Mouse (Mus musculus): ENCODE data around the gene Plcl1. TPM values are rescaled to one million over a fixed set of nuclear protein-coding genes. Genes with fewer than 3 reads are reported as not detected.

Gene Plcl1
- total RNA-seq, 2 experiments from 2014 or later: 5.2 to 6.0 TPM

DNA sequence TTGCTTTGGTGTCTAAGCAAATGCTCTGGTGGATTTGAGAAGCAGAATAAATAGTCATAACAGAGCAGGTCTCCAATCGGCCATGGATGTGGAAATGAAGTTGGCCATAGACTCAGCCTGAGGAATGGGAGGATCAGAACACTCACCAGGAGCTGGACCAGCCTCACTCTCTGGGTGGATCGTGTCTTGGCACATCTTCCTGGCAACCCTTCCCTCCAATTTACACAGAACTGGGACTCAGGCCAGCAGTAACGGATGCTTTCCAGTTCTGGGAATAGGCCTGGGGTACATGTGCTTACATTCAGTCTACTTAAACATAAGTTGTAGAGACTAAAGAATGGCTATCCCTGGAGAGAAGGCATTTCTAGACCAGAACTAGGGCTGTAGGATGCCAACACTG is 336.2 kb downstream of the Plcl1 start:
- intact Hi-C loops (cut with DNase I; ENCODE audit: low total_unique reads): no loop called here
- DNase-seq: no peak

DNA sequence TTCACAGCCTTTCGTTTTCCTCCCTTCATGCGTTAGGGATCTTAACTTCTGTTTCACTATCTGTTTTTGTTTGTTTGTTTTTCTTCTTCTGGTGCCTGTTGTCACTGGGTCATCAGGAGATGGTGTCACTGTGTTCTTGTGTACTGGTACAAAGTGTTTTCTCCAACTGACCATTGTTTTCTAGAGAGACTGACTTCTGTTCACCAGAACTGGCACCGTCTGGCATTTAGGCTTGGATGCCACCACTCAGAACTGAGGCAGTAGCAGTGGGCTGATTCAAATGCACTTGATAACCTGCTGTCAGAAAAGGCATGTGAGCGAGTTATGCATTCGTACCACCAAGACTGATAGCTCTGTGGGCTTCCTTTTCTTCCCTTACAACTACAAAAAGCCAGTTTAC is 342.8 kb downstream of the Plcl1 start:
- intact Hi-C loops (cut with DNase I; ENCODE audit: low total_unique reads): no loop called here
- DNase-seq: no peak

DNA sequence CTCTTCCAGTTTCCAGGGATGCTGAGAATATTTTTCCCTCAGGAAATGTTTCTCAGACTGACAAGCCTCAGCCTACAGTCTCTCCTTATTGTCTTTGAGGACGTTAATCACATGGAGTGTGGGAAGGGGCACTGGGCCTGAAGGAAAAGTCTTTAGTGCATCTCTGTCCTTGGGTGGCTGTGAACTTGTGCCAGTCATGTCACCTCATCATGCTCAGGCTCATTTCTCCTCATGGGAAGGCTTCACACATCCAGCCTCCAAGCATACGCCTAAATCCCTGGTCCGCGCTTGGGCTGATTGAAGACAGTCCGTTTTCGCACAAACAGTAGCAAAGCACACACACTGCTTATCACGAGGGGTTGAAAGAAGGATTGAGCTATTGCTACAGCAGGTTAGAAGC is 344.0 kb downstream of the Plcl1 start:
- DNase-seq: no peak
- intact Hi-C loops (cut with DNase I; ENCODE audit: low total_unique reads): no loop called here

DNA sequence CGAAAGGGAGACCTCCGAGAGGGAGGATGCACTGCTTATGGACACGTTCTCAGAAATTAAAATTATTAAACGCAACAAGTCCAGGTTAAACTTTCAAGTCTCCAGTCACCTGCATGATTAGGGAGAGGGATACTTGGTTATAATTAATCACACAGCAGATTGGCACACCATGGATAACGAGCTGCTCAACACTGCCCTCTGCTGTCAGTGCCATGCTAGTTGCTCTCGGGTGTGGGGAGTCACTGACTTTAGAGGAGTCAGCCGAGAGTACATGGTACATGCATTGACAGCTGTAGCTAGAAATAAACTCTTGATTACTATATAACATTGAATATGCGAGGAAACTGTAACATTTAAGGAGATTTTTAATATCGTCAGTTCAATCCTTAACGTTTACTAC is 350.0 kb downstream of the Plcl1 start:
- DNase-seq: peak; percentile 12
- intact Hi-C loops (cut with DNase I; ENCODE audit: low total_unique reads): no loop called here

DNA sequence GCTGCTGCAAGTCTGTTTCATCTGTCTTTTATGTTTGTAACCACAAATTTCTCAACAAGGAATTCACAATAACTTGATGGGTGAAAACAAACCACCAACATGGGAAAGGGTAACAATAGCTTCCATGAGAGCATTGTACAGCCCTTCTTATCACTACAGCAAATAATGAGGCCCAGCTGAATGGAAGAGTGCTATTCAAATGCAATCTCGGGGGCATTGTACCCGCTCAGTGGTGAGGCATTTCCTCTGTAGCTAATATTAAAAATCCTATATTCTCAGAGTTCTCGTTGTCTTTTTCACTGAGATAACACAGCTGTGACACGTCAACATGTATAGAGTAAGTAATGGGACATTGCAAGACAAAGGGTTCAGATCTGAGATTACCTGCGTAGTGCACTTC is 356.6 kb downstream of the Plcl1 start:
- no peak for DNase-seq
- intact Hi-C loops (cut with DNase I; ENCODE audit: low total_unique reads): no loop called here

DNA sequence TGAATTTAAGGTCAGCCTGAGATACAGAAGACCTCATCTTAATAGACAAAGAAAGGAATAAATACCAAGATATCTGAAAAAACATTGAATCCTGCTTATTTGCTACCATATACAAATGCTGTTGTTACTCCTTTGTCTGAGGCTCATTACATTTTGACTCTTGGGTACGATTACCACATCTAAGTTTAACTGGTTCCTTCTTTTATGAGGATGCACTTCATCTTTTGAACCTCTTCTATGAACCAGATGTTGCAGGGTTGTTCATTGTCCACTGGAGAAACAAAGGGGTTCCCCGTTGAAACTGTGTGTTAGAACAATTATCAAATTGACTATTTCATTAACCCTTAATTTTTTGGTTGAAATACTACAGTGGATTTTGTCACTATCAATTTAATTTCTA is 357.4 kb downstream of the Plcl1 start:
- intact Hi-C loops (cut with DNase I; ENCODE audit: low total_unique reads): no loop called here

DNA sequence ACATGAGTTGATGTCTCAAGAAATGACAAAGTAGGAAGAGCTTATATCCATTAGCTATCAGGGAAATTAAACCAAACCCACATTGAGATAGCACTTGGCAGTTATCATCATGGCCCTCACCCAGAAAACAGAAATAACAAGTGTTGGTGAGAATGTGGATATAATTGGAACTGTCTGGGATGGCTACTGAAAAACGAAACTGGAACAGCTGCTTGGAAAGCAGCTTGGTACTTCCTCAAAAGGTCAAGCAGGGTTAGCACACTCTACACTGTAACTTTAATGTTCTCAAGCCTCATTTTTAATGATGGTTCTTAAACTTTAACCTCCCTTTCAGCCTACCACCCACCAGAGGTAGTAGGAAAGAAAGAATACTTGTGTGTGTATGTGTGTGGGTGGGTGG is 361.0 kb downstream of the Plcl1 start:
- DNase-seq: peak; percentile 14
- intact Hi-C loops (cut with DNase I; ENCODE audit: low total_unique reads): no loop called here

More for the DNA sequence above, 357.4 kb downstream of the Plcl1 start:
- DNase-seq: no peak

DNA sequence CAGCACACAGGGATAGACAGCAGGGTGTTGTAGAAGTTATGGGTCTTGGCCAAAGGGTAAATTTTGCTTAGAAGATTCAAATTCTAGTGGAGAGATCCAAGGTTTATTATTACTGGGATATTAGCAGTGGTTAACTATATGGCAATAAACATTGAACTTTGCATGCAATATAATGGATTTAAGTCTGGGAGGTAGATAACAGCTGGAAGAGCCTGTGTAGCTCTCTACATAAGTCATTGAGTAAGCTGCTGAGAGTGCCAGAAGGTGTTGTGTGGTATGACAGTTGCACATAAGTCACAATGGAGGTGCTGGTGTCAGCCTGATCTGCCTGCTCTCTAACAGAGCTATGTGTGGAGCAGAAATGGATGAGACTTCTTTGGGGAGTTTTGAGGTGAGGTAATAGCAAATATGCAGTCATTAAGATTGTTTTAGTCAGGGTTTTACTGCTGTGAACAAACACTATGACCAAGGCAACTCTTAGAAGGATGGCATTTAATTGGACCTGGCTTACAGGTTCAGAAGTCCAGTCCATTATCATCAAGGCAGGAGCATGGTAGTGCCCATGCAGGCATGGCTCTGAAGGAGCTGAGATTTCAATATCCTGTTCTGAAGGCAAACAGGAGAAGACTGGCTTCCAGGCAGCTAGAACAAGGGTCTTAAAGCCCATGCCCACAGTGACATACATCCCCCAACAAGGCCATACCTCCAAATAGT is 364.5 kb downstream of the Plcl1 start:
- DNase-seq: no peak
- intact Hi-C loops (cut with DNase I; ENCODE audit: low total_unique reads): no loop called here

DNA sequence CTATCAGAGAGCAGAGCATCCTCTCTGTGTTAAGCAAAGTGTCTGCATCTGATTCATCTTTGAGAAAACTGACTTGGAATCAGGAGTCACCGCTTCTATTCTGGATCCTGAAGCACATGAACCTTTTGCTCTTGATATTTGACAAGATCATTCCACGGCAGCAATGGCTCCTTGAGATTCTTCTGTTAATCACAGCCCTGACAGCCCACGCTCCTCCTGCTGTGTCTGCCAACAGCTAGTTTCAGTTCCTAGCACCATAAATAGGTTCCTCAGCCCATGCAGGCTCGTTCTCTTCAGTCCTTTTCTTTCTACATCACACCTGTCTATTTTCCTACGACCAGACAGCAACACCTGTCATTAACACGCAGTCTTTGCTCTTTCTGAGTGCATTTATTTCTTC is 387.1 kb downstream of the Plcl1 start:
- intact Hi-C loops (cut with DNase I; ENCODE audit: low total_unique reads): no loop called here
- DNase-seq: no peak

Other genes starting within 250 kb of the Plcl1 start
- gene Rftn2, start 179.1 kb upstream of the Plcl1 start, total RNA-seq (2021): 1 to 10 TPM; 8.8 to 9.2 TPM
- 1 to 10 TPM; 3.7 to 3.8 TPM for gene Mars2, start 168.7 kb upstream of the Plcl1 start, total RNA-seq (2021)
- gene Boll, start 42.5 kb upstream of the Plcl1 start, total RNA-seq (2021): not detected